Mouse (Mus musculus): ENCODE data around the gene Thoc2. TPM values are rescaled to one million over a fixed set of nuclear protein-coding genes. Genes with fewer than 3 reads are reported as not detected.
A peak's percentile ranks its signal among the peaks of the same experiment; 100 is the strongest.
"Not testable (repeated sequence)": the region's sequence is repeated elsewhere in the genome, so short reads cannot be mapped to it uniquely, and the experiment has no call there.

Thoc2 gene
- polyA plus RNA-seq (2015; fragmentation: Nextera tagmentation; extraction: Ambion mirVana) = 89.5 and 101 TPM in 2 replicates

DNA sequence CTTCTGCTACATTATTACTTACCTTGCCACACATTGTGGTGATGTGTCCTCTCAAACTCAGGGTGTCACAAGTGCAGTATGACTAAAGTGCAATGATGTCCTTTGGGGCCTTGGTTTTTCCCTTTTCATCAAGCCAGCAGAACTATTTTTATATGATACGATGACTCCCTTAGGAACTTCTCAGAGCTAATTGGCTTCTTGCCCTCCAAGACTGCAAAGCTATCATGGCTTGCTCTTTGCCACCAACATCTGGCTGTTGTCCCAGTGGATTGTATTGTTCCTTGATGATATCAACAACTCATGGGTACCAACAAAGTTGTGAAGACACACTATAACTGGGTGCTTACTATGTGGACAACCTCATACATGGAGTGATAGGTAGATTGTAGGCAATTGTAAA lies at the start of gene Thoc2:
TSS of gene Thoc2 (minus strand) at position 101 of the 400 bp plus-strand sequence.
- no peak for DNase-seq (ENCODE audit: low spot score)

- DNase-seq (ENCODE audit: low spot score) = no peak
These were observed 49.6 kb upstream of the Thoc2 start for GRCm38 (mm10) chrX:41970096-41970495.

DNA sequence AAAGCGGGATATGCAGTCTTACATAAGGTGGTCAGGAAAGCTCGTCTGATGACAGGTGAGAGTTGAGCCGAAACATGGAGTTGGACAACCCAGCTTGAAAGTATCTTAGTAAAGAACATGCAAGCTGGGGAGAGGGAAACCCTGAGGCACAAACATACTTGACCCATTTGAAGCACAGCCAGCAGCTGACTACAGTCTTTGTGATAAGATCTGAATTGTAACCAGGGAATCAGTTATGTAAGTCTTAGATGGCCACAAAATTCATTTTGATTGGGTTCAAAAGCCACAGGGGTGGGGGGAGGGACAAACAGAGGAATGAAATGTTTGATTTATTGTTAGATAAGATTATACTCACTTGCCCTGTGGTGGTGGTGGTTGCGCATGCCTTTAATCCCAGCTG lies 48.9 kb upstream of the Thoc2 start:
- DNase-seq (ENCODE audit: low spot score) = no peak

DNA sequence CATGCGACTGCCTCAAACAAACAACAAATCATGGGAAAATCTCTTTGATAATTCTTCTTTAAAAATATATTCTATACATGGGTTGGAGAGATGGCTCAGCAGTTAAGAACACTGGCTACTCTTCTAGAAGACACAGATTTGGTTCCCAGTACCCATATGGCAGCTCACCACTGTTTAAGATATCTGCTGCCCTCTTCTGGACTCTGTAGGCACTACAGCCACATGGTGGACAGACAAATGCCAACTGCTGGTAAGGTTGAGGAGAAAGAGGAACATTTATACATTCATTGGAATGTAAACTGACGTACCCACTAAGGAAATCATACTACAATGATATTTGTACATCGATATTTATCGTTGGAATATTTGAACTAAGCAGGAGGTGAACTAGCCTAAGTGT lies 36.7 kb upstream of the Thoc2 start:
- peak; percentile 20 for DNase-seq (ENCODE audit: low spot score)

DNA sequence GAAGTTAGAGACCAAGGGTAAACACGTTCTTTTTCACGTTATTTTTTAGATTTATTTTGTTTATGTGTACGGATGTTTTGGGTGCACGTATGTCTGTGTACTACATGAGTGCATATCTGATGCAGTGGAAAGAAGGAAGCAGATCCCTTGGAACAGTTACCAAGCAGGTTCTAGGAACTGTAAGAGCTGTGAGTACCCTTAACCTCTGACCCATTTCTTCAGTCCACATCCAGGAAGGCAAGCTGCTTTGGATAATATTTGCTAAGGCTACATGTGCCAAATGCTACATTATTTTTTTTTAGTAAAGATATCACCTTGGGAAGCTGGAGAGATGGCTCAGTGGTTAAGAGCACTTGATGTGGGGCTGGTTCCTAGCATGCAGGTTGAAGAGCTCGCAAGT lies 21.4 kb upstream of the Thoc2 start:
- no peak for DNase-seq (ENCODE audit: low spot score)

- not testable (repeated sequence) for DNase-seq (ENCODE audit: low spot score)
These were observed 11.3 kb upstream of the Thoc2 start for GRCm38 (mm10) chrX:41931821-41932220.

- no peak for DNase-seq (ENCODE audit: low spot score)
These were observed 4.2 kb upstream of the Thoc2 start for GRCm38 (mm10) chrX:41924708-41925107.

- DNase-seq (ENCODE audit: low spot score) = no peak
These were observed 8.4 kb downstream of the Thoc2 start for GRCm38 (mm10) chrX:41912061-41912401.

- peak; percentile 86 for DNase-seq (ENCODE audit: low spot score)
These were observed 8.9 kb downstream of the Thoc2 start for GRCm38 (mm10) chrX:41911390-41912060.

- DNase-seq (ENCODE audit: low spot score) = no peak
These were observed 9.5 kb downstream of the Thoc2 start for GRCm38 (mm10) chrX:41910981-41911380.

DNA sequence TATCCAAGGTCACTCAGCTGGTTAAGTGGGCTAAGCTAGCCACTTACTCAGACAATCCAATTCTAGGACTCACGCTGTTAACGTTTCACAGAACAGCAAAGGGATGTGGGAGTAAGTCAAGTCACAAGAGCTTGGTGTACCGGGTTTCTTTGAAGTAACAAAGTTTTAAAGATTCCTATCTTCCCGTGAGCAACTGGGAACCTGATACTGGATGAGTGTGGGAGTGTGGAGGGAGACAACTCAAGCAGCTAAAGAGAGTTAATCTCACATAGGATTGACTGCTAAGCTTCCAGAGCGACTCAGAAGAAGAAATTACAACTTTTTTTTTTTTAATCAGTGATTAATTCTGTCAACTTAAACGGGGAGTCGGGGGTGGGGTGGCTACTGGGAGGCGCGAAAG lies 10.0 kb downstream of the Thoc2 start:
- DNase-seq (ENCODE audit: low spot score) = no peak

DNA sequence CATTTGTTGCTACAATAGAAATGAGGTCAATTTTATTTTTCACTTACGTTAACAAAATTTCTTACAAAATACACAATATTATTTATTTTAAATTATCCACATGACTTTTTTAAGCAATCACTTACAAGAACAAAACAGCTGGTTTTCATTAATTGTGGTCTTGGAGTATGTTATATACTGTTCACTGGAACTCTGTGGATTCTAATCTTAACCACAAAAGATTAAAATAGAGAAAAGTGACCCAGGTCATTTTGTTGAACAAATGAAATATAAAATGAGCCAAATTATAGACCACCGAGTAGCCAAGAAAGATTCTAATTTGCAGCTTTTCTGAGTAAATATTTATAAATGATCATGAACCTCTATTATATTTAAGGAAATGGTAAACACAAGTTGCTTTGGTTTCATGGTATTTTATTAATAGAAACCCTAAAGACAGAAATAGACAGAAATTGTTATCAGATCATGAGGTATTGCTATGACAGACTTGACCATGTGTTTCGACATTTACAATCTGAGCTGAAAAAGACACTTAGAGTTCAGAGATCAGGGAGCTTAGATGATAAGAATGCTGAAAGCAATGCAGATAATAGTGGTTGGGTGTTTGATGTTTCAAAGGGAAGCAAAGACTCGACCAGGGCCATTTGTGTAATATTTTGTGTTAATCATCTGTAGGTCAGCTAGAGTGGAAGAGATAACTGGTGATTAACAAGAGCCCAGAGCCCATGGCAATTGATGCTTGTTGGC lies 35.5 kb downstream of the Thoc2 start:
- no peak for DNase-seq (ENCODE audit: low spot score)

- no peak for DNase-seq (ENCODE audit: low spot score)
These were observed 43.9 kb downstream of the Thoc2 start for GRCm38 (mm10) chrX:41876581-41876980.

GRCm38 (mm10) chrX:41837823-41838222 lies 82.7 kb downstream of the Thoc2 start:
- no peak for DNase-seq (ENCODE audit: low spot score)

GRCm38 (mm10) chrX:41805592-41805991 lies 114.9 kb downstream of the Thoc2 start:
- DNase-seq (ENCODE audit: low spot score) = no peak

GRCm38 (mm10) chrX:41793303-41793702 lies 127.2 kb downstream of the Thoc2 start:
- no peak for DNase-seq (ENCODE audit: low spot score)

Small RNA genes within 50 kb of the gene (microRNA-seq; reads per million reads assigned to microRNA genes)
- not detected for gene Gm44490 (ENCODE audit: borderline number of aligned reads)

Other genes starting within 250 kb of the Thoc2 start
- gene Xiap, start 139.0 kb upstream of the Thoc2 start, polyA plus RNA-seq (2015; fragmentation: Nextera tagmentation; extraction: Ambion mirVana) = 11.8 and 13.9 TPM in 2 replicates
- gene Stag2, start 228.6 kb upstream of the Thoc2 start, polyA plus RNA-seq (2015; fragmentation: Nextera tagmentation; extraction: Ambion mirVana) = 53.8 and 56.8 TPM in 2 replicates